ENCODE assay signal across 9 mouse cellular contexts in genomic region chr2:173257610-173258009, GRCm38 (mm10). TPM values are rescaled to one million over a fixed set of nuclear protein-coding genes. Genes with fewer than 3 reads are reported as not detected.
DNase-seq lines count a peak whose midpoint lies in the region; ATAC-seq lines count a peak whose summit lies in the region.
"Had no signal": no experiment of that assay in that cellular context is flagged by ENCODE, and none has a peak within 500 bp of the region (broad histone marks: within the 10 kb centered on the region; RNA-seq: fewer than 3 reads in every experiment).

No protein-coding gene starts in this region.

- H3K9me3 ChIP-seq in forebrain, embryonic 10.5 days = no peaks in the 10 kb centered on the region
- no peaks in the 10 kb centered on the region for H3K9me3 ChIP-seq in forebrain, embryonic 11.5 days (ENCODE audit: control insufficient read depth, low read length)
- no peaks in the 10 kb centered on the region for H3K9me3 ChIP-seq in lung, embryonic 16.5 days (ENCODE audit: control insufficient read depth, low read length)
- no peaks in the 10 kb centered on the region for H3K9me3 ChIP-seq in stomach, embryonic 15.5 days

- H3K4me1 ChIP-seq in forebrain, embryonic 10.5 days = peaks cover 100% of the 10 kb centered on the region
- peaks cover 38% of the 10 kb centered on the region for H3K4me1 ChIP-seq in forebrain, embryonic 11.5 days (replicated peaks; ENCODE audit: control insufficient read depth, insufficient read depth, low read length)
- peaks cover 90% of the 10 kb centered on the region for H3K4me1 ChIP-seq in lung, embryonic 16.5 days (replicated peaks; ENCODE audit: control insufficient read depth, insufficient read depth, low read length)
- peaks cover 94% of the 10 kb centered on the region for H3K4me1 ChIP-seq in stomach, embryonic 15.5 days

- H3K9ac ChIP-seq in forebrain, embryonic 11.5 days (ENCODE audit: low read length) = no peak overlapping the region
- no peak overlapping the region for H3K9ac ChIP-seq in lung, embryonic 16.5 days (ENCODE audit: low read length)
- H3K9ac ChIP-seq in stomach, embryonic 15.5 days = no peak overlapping the region

- H3K4me3 ChIP-seq in forebrain, embryonic 10.5 days = no peak overlapping the region
- H3K4me3 ChIP-seq in forebrain, embryonic 11.5 days (ENCODE audit: low read depth, low read length) = no peak overlapping the region
- no peak overlapping the region for H3K4me3 ChIP-seq in lung, embryonic 16.5 days (ENCODE audit: low read length)
- H3K4me3 ChIP-seq in stomach, embryonic 15.5 days (replicated peaks) = no peak overlapping the region
- H3K4me3 ChIP-seq: erythroblast, embryonic 14.5 days had no signal

- H3K27me3 ChIP-seq in forebrain, embryonic 10.5 days (ENCODE audit: poor library complexity, severe bottlenecking) = peaks cover 5% of the 10 kb centered on the region; the same call in 1 of the 2 replicates
- H3K27me3 ChIP-seq in forebrain, embryonic 11.5 days (ENCODE audit: control insufficient read depth, insufficient read depth, low read length) = no peaks in the 10 kb centered on the region
- no peaks in the 10 kb centered on the region for H3K27me3 ChIP-seq in lung, embryonic 16.5 days (ENCODE audit: control insufficient read depth, insufficient read depth, low read depth, low read length)
- no peaks in the 10 kb centered on the region for H3K27me3 ChIP-seq in stomach, embryonic 15.5 days (replicated peaks)

- H3K36me3 ChIP-seq in forebrain, embryonic 10.5 days (replicated peaks) = no peaks in the 10 kb centered on the region
- H3K36me3 ChIP-seq in forebrain, embryonic 11.5 days (ENCODE audit: control insufficient read depth, insufficient read depth, low read length) = no peaks in the 10 kb centered on the region
- H3K36me3 ChIP-seq in lung, embryonic 16.5 days (ENCODE audit: control insufficient read depth, insufficient read depth, low read length) = no peaks in the 10 kb centered on the region
- H3K36me3 ChIP-seq in stomach, embryonic 15.5 days = no peaks in the 10 kb centered on the region

- H3K4me2 ChIP-seq in forebrain, embryonic 11.5 days (ENCODE audit: low read depth, low read length, severe bottlenecking) = no peak overlapping the region
- no peak overlapping the region for H3K4me2 ChIP-seq in lung, embryonic 16.5 days (ENCODE audit: low read depth, low read length)
- H3K4me2 ChIP-seq in stomach, embryonic 15.5 days = no peak overlapping the region

- WGBS in forebrain, embryonic 10.5 days = 59% methylated on average over 7 of the region's 7 CpGs
- 55% methylated on average over 7 of the region's 7 CpGs for WGBS in forebrain, embryonic 11.5 days
- WGBS in lung, embryonic 16.5 days = 28% methylated on average over 5 of the region's 7 CpGs
- WGBS in stomach, embryonic 15.5 days = 42% methylated on average over 7 of the region's 7 CpGs

- no peak for ATAC-seq in forebrain, embryonic 11.5 days (replicated peaks; ENCODE audit: low FRiP score)
- ATAC-seq in lung, embryonic 16.5 days (ENCODE audit: low read depth) = peak; percentile 51
- no peak for ATAC-seq in stomach, embryonic 15.5 days (ENCODE audit: insufficient read depth, low FRiP score, low read depth)
- no peak for ATAC-seq in CD4-positive, CD25-positive, alpha-beta regulatory T cell, adult 4 months

- DNase-seq in forebrain, embryonic 10.5 days (ENCODE audit: extremely low spot score, low spot score) = no peak
- no peak for DNase-seq in forebrain, embryonic 11.5 days (ENCODE audit: low spot score)
- peak; percentile 63 to 78 for DNase-seq in cerebellum, postnatal 25 days
- DNase-seq in gastrocnemius, postnatal 25 days = peak; percentile 82
- DNase-seq in kidney, adult 9 months = peak; percentile 95

- peak overlapping the region; percentile 51; the same call in 1 of the 2 replicates for H3K27ac ChIP-seq in forebrain, embryonic 10.5 days
- no peak overlapping the region for H3K27ac ChIP-seq in forebrain, embryonic 11.5 days (ENCODE audit: low read depth, low read length)
- H3K27ac ChIP-seq in lung, embryonic 16.5 days (ENCODE audit: low read length) = peak overlapping the region; percentile 28
- H3K27ac ChIP-seq in stomach, embryonic 15.5 days = peak overlapping the region; percentile 75

RNA-seq across cellular contexts. Expression of gene Pmepa1, which starts 18.7 kb away (rescaled TPM):
- polyA plus RNA-seq in forebrain, embryonic 10.5 days (2016; fragmentation: Nextera tagmentation; extraction: Ambion mirVana) = 1.3 and 1.8 TPM in 2 replicates
- polyA plus RNA-seq in forebrain, embryonic 11.5 days (2014; fragmentation: Nextera tagmentation; extraction: Ambion mirVana) = 3.3 and 3.6 TPM in 2 replicates
- 10 to 100 TPM; 18.2 to 19.2 TPM for total RNA-seq in gastrocnemius, postnatal 25 days (2021)
- polyA plus RNA-seq in lung, embryonic 16.5 days (2015; fragmentation: Nextera tagmentation; extraction: Ambion mirVana) = 7.0 and 7.5 TPM in 2 replicates
- polyA plus RNA-seq in stomach, embryonic 15.5 days (2015; fragmentation: Nextera tagmentation; extraction: Ambion mirVana) = 7.3 and 7.5 TPM in 2 replicates
- 10 to 100 TPM; 10.4 to 12.7 TPM for polyA plus RNA-seq in CD4-positive, CD25-positive, alpha-beta regulatory T cell, adult 4 months (2017; shearing (Covaris generic))

RNA-seq across cellular contexts. Expression of gene Zbp1, which starts 38.9 kb away (rescaled TPM):
- not detected in 2 replicates for polyA plus RNA-seq in forebrain, embryonic 10.5 days (2016; fragmentation: Nextera tagmentation; extraction: Ambion mirVana)
- polyA plus RNA-seq in forebrain, embryonic 11.5 days (2014; fragmentation: Nextera tagmentation; extraction: Ambion mirVana) = not detected in 2 replicates
- total RNA-seq in gastrocnemius, postnatal 25 days (2021) = under 1 TPM in 1 of 2 experiments, not detected in 1; 0.27 TPM
- 0.55 and 1.8 TPM in 2 replicates for polyA plus RNA-seq in lung, embryonic 16.5 days (2015; fragmentation: Nextera tagmentation; extraction: Ambion mirVana)
- 0.93 and 1.3 TPM in 2 replicates for polyA plus RNA-seq in stomach, embryonic 15.5 days (2015; fragmentation: Nextera tagmentation; extraction: Ambion mirVana)
- polyA plus RNA-seq in CD4-positive, CD25-positive, alpha-beta regulatory T cell, adult 4 months (2017; shearing (Covaris generic)) = 100 to 1,000 TPM in 1 of 2 experiments, 10 to 100 TPM in 1; 85.2 to 140 TPM
- polyA plus RNA-seq: erythroblast, embryonic 14.5 days had no signal

Comparison
In these comparisons a context has a peak if more than half of its experiments do, and no peak if none do; other contexts are left out.
1. DNase-seq: peak in cerebellum, postnatal 25 days (2 of 2), gastrocnemius, postnatal 25 days (single experiment) and kidney, adult 9 months (single experiment); none in forebrain, embryonic 10.5 days (single experiment) and forebrain, embryonic 11.5 days (single experiment).
2. RNA of gene Zbp1, which starts 38.9 kb away (polyA plus RNA-seq): 85.2 to 140 TPM in CD4-positive, CD25-positive, alpha-beta regulatory T cell, adult 4 months; 0.93 to 1.3 TPM in stomach, embryonic 15.5 days, 0.55 to 1.8 TPM in lung, embryonic 16.5 days, not detected in forebrain, embryonic 10.5 days and not detected in forebrain, embryonic 11.5 days; every median in the first group is over 10 times any median in the second.